Mouse (Mus musculus) neural tube, postnatal 0 days (tissue): ENCODE measurements around the gene Ssxb10. TPM values are rescaled to one million over a fixed set of nuclear protein-coding genes. Genes with fewer than 3 reads are reported as not detected.

ENCODE experiments used
- polyA plus RNA-seq: library from polyadenylated mRNA; unstranded; fragments of >200 nt; fragmentation: Nextera tagmentation; extraction: Ambion mirVana; gene quantifications from 2 replicates; pipeline ENCODE4 v1.2.1, GENCODE M21; 2015

Ssxb10 gene
- not detected in 2 replicates for polyA plus RNA-seq

GRCm38 (mm10) chrX:8327124-8327523, at the start of gene Ssxb10:
Gene Ssxb10 (plus strand): TSS chrX:8327424.

GRCm38 (mm10) chrX:8366678-8367077, 39.5 kb downstream of the Ssxb10 start, which contains the start of gene Ssxb9:
Gene Ssxb9 (plus strand): TSS chrX:8366978.

Other genes with a start within 250 kb of the Ssxb10 start
- gene Was, start 236.9 kb upstream of the Ssxb10 start, polyA plus RNA-seq = 0.34 and 0.41 TPM in 2 replicates
- gene Wdr13, start 194.5 kb upstream of the Ssxb10 start, polyA plus RNA-seq = 49.8 and 57.2 TPM in 2 replicates
- gene Rbm3, start 181.5 kb upstream of the Ssxb10 start, polyA plus RNA-seq = 458 TPM in 2 replicates
- gene Tbc1d25, start 151.2 kb upstream of the Ssxb10 start, polyA plus RNA-seq = 16.7 and 17.5 TPM in 2 replicates
- gene Ebp, start 133.9 kb upstream of the Ssxb10 start, polyA plus RNA-seq = 33.4 and 39.3 TPM in 2 replicates
- gene Porcn, start 120.9 kb upstream of the Ssxb10 start, polyA plus RNA-seq = 41.7 and 48.9 TPM in 2 replicates
- 40.1 and 41.4 TPM in 2 replicates for gene Ftsj1, start 75.0 kb upstream of the Ssxb10 start, polyA plus RNA-seq
- 21.8 and 27.1 TPM in 2 replicates for gene Slc38a5, start 56.3 kb upstream of the Ssxb10 start, polyA plus RNA-seq
- not detected in 2 replicates for gene Ssxb9, start 39.6 kb downstream of the Ssxb10 start, polyA plus RNA-seq
- gene Ssxb1, start 85.9 kb downstream of the Ssxb10 start, polyA plus RNA-seq = not detected in 2 replicates
- not detected in 2 replicates for gene Ssxb2, start 134.3 kb downstream of the Ssxb10 start, polyA plus RNA-seq
- gene Gm14459, start 197.5 kb downstream of the Ssxb10 start, polyA plus RNA-seq = not detected in 2 replicates
- gene Ssxb6, start 220.8 kb downstream of the Ssxb10 start, polyA plus RNA-seq = not detected in 2 replicates